21 mouse cellular contexts compared by ENCODE assay signal in the genomic region with DNA sequence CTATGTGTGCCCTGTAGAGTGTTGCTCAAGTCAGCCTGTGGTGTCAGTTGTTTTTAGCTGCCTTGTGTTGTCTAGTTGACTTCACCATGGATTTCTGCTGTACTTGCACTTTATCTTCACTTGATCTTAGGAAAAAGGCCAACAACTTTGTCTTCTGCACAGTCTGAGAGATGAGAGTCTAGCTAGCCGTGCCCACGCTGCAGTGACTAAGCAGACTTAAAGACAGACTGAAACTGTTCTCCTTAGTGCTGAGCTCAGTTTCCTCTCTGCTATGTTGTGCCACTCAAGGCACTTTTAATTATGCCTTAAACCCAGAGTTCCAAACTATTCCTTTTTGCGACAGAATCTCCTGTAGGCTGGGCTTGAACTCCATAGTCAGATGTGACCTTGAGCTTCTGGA. TPM values are rescaled to one million over a fixed set of nuclear protein-coding genes. Genes with fewer than 3 reads are reported as not detected.
DNase-seq lines count a peak whose midpoint lies in the region; ATAC-seq and TF ChIP-seq lines count a peak whose summit lies in the region.
"Had no signal": no experiment of that assay in that cellular context is flagged by ENCODE, and none has a peak within 500 bp of the region (broad histone marks: within the 10 kb centered on the region; RNA-seq: fewer than 3 reads in every experiment).

No protein-coding gene starts in this region.

- no peak overlapping the region for H3K9ac ChIP-seq in forebrain, embryonic 11.5 days (ENCODE audit: low read length)
- H3K9ac ChIP-seq in midbrain, embryonic 14.5 days (replicated peaks; ENCODE audit: low read length) = no peak overlapping the region
- H3K9ac ChIP-seq: embryonic facial prominence, embryonic 12.5 days; forebrain, embryonic 12.5 days; forebrain, postnatal 0 days had no signal

- WGBS in olfactory bulb, adult 2 months = 56% methylated on average over 3 of the region's 3 CpGs
- WGBS in forebrain, embryonic 11.5 days = 92% methylated on average over 3 of the region's 3 CpGs
- WGBS in midbrain, embryonic 14.5 days = 97% methylated on average over 3 of the region's 3 CpGs

- ATAC-seq in forebrain, embryonic 11.5 days (replicated peaks; ENCODE audit: low FRiP score) = no peak
- no peak for ATAC-seq in midbrain, embryonic 14.5 days (ENCODE audit: low FRiP score, low TSS enrichment)
- ATAC-seq: forebrain, embryonic 14.5 days; forebrain, postnatal 0 days had no signal

- TF ChIP-seq CTCF in layer of hippocampus, adult 2 months (conservative IDR thresholded peaks at IDR 0.05) = no peak
- no peak for TF ChIP-seq CTCF in olfactory bulb, adult 2 months (IDR thresholded peaks at IDR 0.05; ENCODE audit: insufficient read depth, low read depth, low read length)

- no peaks in the 10 kb centered on the region for H3K27me3 ChIP-seq in forebrain, embryonic 11.5 days (ENCODE audit: control insufficient read depth, insufficient read depth, low read length)
- no peaks in the 10 kb centered on the region for H3K27me3 ChIP-seq in midbrain, embryonic 14.5 days (ENCODE audit: control insufficient read depth, insufficient read depth, low read length)
- H3K27me3 ChIP-seq: embryonic facial prominence, embryonic 12.5 days; forebrain, embryonic 12.5 days had no signal

- H3K9me3 ChIP-seq in forebrain, embryonic 11.5 days (ENCODE audit: control insufficient read depth, low read length) = no peaks in the 10 kb centered on the region
- no peaks in the 10 kb centered on the region for H3K9me3 ChIP-seq in midbrain, embryonic 14.5 days (ENCODE audit: control insufficient read depth, low read length)
- H3K9me3 ChIP-seq: embryonic facial prominence, embryonic 10.5 days; embryonic facial prominence, embryonic 12.5 days; forebrain, embryonic 12.5 days had no signal

- H3K36me3 ChIP-seq in forebrain, embryonic 11.5 days (ENCODE audit: control insufficient read depth, insufficient read depth, low read length) = peaks cover 31% of the 10 kb centered on the region; the same call in 1 of the 2 replicates
- peaks cover 90% of the 10 kb centered on the region for H3K36me3 ChIP-seq in midbrain, embryonic 14.5 days (ENCODE audit: control insufficient read depth, insufficient read depth, low read length)

- DNase-seq in layer of hippocampus, adult 2 months (ENCODE audit: low spot score in 2 of 2) = no peak
- no peak for DNase-seq in layer of hippocampus, postnatal 36 days
- DNase-seq in right cerebral cortex, adult 18-20 months = peak; percentile 47
- no peak for DNase-seq in right cerebral cortex, adult 2 months (ENCODE audit: low spot score in 2 of 2)
- peak; percentile 83 for DNase-seq in brain, adult 2 months (ENCODE audit: low read depth, low spot score)
- DNase-seq in forebrain, embryonic 11.5 days (ENCODE audit: low spot score) = no peak
- no peak for DNase-seq in midbrain, embryonic 14.5 days
- DNase-seq: adrenal gland, adult 2 months; adrenal gland, postnatal 10 days; adrenal gland, postnatal 25 days; cerebellum, adult 11 months; cerebellum, adult 2 months; cerebellum, adult 9-10 months; cerebellum, postnatal 10 days; cerebellum, postnatal 25 days; forebrain, postnatal 0 days had no signal

- H3K4me3 ChIP-seq in layer of hippocampus, adult 2 months = no peak overlapping the region
- no peak overlapping the region for H3K4me3 ChIP-seq in olfactory bulb, adult 2 months (ENCODE audit: insufficient read depth, low read depth, low read length)
- no peak overlapping the region for H3K4me3 ChIP-seq in forebrain, embryonic 11.5 days (ENCODE audit: low read depth, low read length)
- no peak overlapping the region for H3K4me3 ChIP-seq in midbrain, embryonic 14.5 days (replicated peaks; ENCODE audit: low read depth, low read length)
- H3K4me3 ChIP-seq: embryonic facial prominence, embryonic 10.5 days; embryonic facial prominence, embryonic 12.5 days; forebrain, embryonic 12.5 days had no signal

- 0 out of 2 replicates have a peak overlapping the region, but pooled peaks have one; percentile 1 for H3K27ac ChIP-seq in layer of hippocampus, adult 2 months
- peak overlapping the region; percentile 53; the same call in 1 of the 2 replicates for H3K27ac ChIP-seq in olfactory bulb, adult 2 months (ENCODE audit: insufficient read depth, low read depth, low read length)
- no peak overlapping the region for H3K27ac ChIP-seq in forebrain, embryonic 11.5 days (ENCODE audit: low read depth, low read length)
- H3K27ac ChIP-seq in midbrain, embryonic 14.5 days (replicated peaks; ENCODE audit: low read depth, low read length) = no peak overlapping the region
- H3K27ac ChIP-seq: embryonic facial prominence, embryonic 10.5 days; embryonic facial prominence, embryonic 12.5 days; forebrain, embryonic 12.5 days had no signal

- TF ChIP-seq POLR2A in olfactory bulb, adult 2 months (IDR thresholded peaks at IDR 0.05; ENCODE audit: insufficient read depth, low read depth, low read length) = no peak

- no peak overlapping the region for H3K4me2 ChIP-seq in forebrain, embryonic 11.5 days (ENCODE audit: low read depth, low read length, severe bottlenecking)
- no peak overlapping the region for H3K4me2 ChIP-seq in midbrain, embryonic 14.5 days (ENCODE audit: low read length)
- H3K4me2 ChIP-seq: embryonic facial prominence, embryonic 12.5 days; forebrain, embryonic 12.5 days had no signal

- H3K4me1 ChIP-seq in olfactory bulb, adult 2 months (ENCODE audit: control insufficient read depth, insufficient read depth, low read length) = peaks cover 11% of the 10 kb centered on the region; the same call in 1 of the 2 replicates
- H3K4me1 ChIP-seq in forebrain, embryonic 11.5 days (replicated peaks; ENCODE audit: control insufficient read depth, insufficient read depth, low read length) = no peaks in the 10 kb centered on the region
- no peaks in the 10 kb centered on the region for H3K4me1 ChIP-seq in midbrain, embryonic 14.5 days (ENCODE audit: control insufficient read depth, insufficient read depth, low read length)
- H3K4me1 ChIP-seq: embryonic facial prominence, embryonic 10.5 days; embryonic facial prominence, embryonic 12.5 days; forebrain, embryonic 12.5 days had no signal

RNA-seq across cellular contexts. Expression of a gene that starts 9.0 kb away (rescaled TPM):
- 10 to 100 TPM; 41.0 to 43.8 TPM for total RNA-seq in layer of hippocampus, adult 2 months (2021)
- 10 to 100 TPM; 36.3 to 39.4 TPM for total RNA-seq in layer of hippocampus, postnatal 36 days (2021)
- not detected in 2 replicates for polyA plus RNA-seq in olfactory bulb, adult 2 months (2012; ENCODE audit: insufficient read depth, insufficient read length, low replicate concordance, missing spikeins)
- polyA plus RNA-seq in forebrain, embryonic 11.5 days (2014; fragmentation: Nextera tagmentation; extraction: Ambion mirVana) = 31.9 and 35.4 TPM in 2 replicates
- polyA plus RNA-seq in midbrain, embryonic 14.5 days (2014; fragmentation: Nextera tagmentation; extraction: Ambion mirVana) = 15.6 and 22.8 TPM in 2 replicates

RNA-seq across cellular contexts. Expression of a gene that starts 10.8 kb away (rescaled TPM):
- total RNA-seq in layer of hippocampus, adult 2 months (2021) = 10 to 100 TPM in 1 of 2 experiments, 1 to 10 TPM in 1; 9.1 to 10.6 TPM
- total RNA-seq in layer of hippocampus, postnatal 36 days (2021) = 1 to 10 TPM; 8.3 to 9.5 TPM
- polyA plus RNA-seq in olfactory bulb, adult 2 months (2012; ENCODE audit: insufficient read depth, insufficient read length, low replicate concordance, missing spikeins) = not detected in 2 replicates
- polyA plus RNA-seq in forebrain, embryonic 11.5 days (2014; fragmentation: Nextera tagmentation; extraction: Ambion mirVana) = 14.2 and 14.5 TPM in 2 replicates
- 9.2 and 9.8 TPM in 2 replicates for polyA plus RNA-seq in midbrain, embryonic 14.5 days (2014; fragmentation: Nextera tagmentation; extraction: Ambion mirVana)

RNA-seq across cellular contexts. Expression of a gene that starts 27.8 kb away (rescaled TPM):
- 10 to 100 TPM; 45.4 to 52.0 TPM for total RNA-seq in layer of hippocampus, adult 2 months (2021)
- total RNA-seq in layer of hippocampus, postnatal 36 days (2021) = 10 to 100 TPM; 48.6 to 50.1 TPM
- polyA plus RNA-seq in olfactory bulb, adult 2 months (2012; ENCODE audit: insufficient read depth, insufficient read length, low replicate concordance, missing spikeins) = not detected in 2 replicates
- polyA plus RNA-seq in forebrain, embryonic 11.5 days (2014; fragmentation: Nextera tagmentation; extraction: Ambion mirVana) = 47.8 and 52.5 TPM in 2 replicates
- 101 and 108 TPM in 2 replicates for polyA plus RNA-seq in midbrain, embryonic 14.5 days (2014; fragmentation: Nextera tagmentation; extraction: Ambion mirVana)

RNA-seq across cellular contexts. Expression of a gene that starts 33.9 kb away (rescaled TPM):
- 10 to 100 TPM; 24.0 to 24.7 TPM for total RNA-seq in layer of hippocampus, adult 2 months (2021)
- 10 to 100 TPM; 17.6 to 22.7 TPM for total RNA-seq in layer of hippocampus, postnatal 36 days (2021)
- not detected in 2 replicates for polyA plus RNA-seq in olfactory bulb, adult 2 months (2012; ENCODE audit: insufficient read depth, insufficient read length, low replicate concordance, missing spikeins)
- 0.13 and 0.52 TPM in 2 replicates for polyA plus RNA-seq in forebrain, embryonic 11.5 days (2014; fragmentation: Nextera tagmentation; extraction: Ambion mirVana)
- 4.7 and 5.5 TPM in 2 replicates for polyA plus RNA-seq in midbrain, embryonic 14.5 days (2014; fragmentation: Nextera tagmentation; extraction: Ambion mirVana)

Comparison
In these comparisons a context has a peak if more than half of its experiments do, and no peak if none do; other contexts are left out.
1. DNase-seq: peak in right cerebral cortex, adult 18-20 months (single experiment) and brain, adult 2 months (single experiment); none in layer of hippocampus, adult 2 months (0 of 2), layer of hippocampus, postnatal 36 days (0 of 2), right cerebral cortex, adult 2 months (0 of 2), forebrain, embryonic 11.5 days (single experiment) and midbrain, embryonic 14.5 days (single experiment).
2. H3K27ac ChIP-seq: peak in layer of hippocampus, adult 2 months (single experiment) and olfactory bulb, adult 2 months (single experiment); none in forebrain, embryonic 11.5 days (single experiment) and midbrain, embryonic 14.5 days (single experiment).
3. RNA of a gene that starts 9.0 kb away (polyA plus RNA-seq): 31.9 to 35.4 TPM in forebrain, embryonic 11.5 days and 15.6 to 22.8 TPM in midbrain, embryonic 14.5 days; not detected in olfactory bulb, adult 2 months; every median in the first group is over 10 times any median in the second.
4. RNA of a gene that starts 10.8 kb away (polyA plus RNA-seq): 14.2 to 14.5 TPM in forebrain, embryonic 11.5 days and 9.2 to 9.8 TPM in midbrain, embryonic 14.5 days; not detected in olfactory bulb, adult 2 months; every median in the first group is over 10 times any median in the second.